Mouse (Mus musculus): ENCODE results near the gene B3galnt2.
A peak's percentile ranks its signal among the peaks of the same experiment; 100 is the strongest.
"Not testable (repeated sequence)": the region's sequence is repeated elsewhere in the genome, so short reads cannot be mapped to it uniquely, and the experiment has no call there.

Gene B3galnt2

GRCm38 (mm10) chr13:14011454-14011995 is 57.3 kb downstream of the B3galnt2 start:
- peak; percentile 59 for DNase-seq

DNA sequence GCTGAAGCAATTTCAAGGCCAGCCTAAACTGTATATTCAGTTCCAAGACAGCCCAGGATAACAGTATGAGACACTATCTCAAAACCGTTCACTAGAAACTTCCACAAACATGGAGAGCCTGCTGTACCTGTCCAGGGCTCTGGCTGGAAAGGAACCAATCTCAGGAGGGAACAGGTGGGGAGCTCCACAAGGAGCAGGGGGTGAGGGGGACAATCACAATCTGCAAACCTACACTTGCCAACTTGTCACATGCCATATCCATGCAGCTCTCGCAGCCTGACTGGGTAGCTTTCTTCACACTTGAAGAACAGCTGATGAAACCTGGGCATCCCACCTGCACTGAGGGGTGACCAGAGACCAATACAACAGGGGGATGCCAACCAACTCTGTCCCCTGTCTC is 59.7 kb downstream of the B3galnt2 start:
- DNase-seq: peak; percentile 66

- DNase-seq: no peak
Measured at GRCm38 (mm10) chr13:14014540-14014939, 60.3 kb downstream of the B3galnt2 start.

- peak; percentile 56 for DNase-seq
Measured at GRCm38 (mm10) chr13:14015609-14016008, 61.3 kb downstream of the B3galnt2 start.

DNA sequence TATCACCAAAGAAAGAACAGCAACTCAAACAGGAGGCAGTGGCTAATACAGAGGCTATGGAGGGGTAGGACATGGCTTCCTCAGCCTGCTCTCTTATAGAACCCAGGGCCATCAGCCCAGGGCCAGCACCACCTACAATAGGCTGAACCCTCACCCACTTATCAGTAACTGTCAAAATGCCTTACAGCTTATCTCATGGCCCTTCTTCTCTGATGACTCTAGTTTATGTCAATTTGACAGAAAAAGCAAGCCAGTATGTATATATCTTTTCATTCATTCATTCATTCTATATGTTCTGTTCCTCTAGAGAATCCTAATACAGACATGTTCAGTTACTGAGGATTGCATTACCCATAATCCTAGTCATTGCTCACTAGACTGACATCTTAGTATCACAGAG is 64.0 kb downstream of the B3galnt2 start:
- no peak for DNase-seq

GRCm38 (mm10) chr13:14018852-14019251 is 64.6 kb downstream of the B3galnt2 start:
- no peak for DNase-seq

GRCm38 (mm10) chr13:14021417-14021816 is 67.1 kb downstream of the B3galnt2 start:
- not testable (repeated sequence) for DNase-seq

DNA sequence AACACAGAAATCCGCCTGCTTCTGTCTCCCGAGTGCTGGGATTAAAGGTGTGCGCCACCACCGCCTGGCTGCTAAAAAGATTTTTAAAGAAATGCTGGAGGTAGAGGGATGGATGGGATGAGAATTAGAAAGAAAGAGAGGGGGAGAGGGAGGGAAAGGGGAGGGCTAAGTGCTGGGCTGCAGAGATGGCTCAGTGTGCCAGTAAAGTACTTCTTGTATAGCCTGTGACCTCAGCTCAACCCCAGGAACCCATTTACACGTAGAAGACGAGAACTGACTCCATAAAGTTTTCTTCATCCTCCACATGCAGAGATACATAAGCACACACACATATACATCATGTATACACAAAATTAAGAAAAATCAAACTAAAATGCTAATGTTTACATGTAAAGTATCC is 71.3 kb downstream of the B3galnt2 start:
- DNase-seq: peak; percentile 41

DNA sequence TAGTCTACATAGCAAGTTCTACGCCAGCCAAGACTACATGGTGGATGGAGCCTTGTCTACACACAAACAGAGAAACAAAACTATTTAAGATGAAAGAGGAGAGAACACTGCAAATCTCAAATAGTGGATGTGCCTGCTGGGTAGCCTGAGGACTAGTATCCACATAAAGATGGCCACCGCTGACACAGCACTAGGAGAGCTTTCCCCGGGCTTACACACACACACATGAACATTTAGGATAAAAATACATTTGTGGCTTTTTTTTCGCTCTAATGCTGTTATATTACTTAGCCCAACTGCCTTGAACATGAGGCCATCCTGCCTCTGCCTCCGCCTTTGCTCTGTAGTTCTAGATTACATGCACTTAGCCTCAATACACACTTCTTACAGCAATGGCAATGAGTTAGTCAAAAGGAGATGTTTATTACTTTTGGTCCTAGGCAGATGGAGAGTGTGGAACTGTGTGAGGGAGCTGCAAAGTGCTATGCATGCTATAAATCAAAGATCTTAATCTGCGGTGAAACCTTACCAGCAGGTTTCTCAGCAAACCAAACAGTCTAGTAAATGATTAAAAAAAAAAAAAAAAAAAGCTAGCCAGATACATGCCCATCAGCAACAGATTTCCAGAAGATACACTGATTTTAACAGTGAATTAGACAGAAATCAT is 72.0 kb downstream of the B3galnt2 start:
- peak; percentile 64 for DNase-seq

- DNase-seq: no peak
Measured at GRCm38 (mm10) chr13:14033309-14034072, 79.2 kb downstream of the B3galnt2 start.

GRCm38 (mm10) chr13:14034073-14034348 is 79.7 kb downstream of the B3galnt2 start:
- no peak for DNase-seq

DNA sequence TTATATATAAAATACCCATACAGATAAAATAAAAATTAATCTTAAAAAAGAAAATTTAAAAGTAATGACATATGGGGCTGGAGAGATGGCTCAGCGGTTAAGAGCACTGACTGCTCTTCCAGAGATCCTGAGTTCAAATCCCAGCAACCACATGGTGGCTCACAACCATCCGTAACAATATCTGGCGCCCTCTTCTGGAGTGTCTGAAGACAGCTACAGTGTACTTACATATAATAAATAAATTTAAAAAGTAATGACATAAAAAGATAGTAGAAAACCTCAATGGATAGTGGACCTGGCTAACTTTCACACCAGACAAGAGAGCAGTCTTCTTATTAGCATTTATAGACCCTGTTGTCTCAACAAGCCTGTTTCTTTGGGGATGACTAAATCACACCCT is 81.1 kb downstream of the B3galnt2 start:
- not testable (repeated sequence) for DNase-seq

- peak; percentile 91 for DNase-seq
Measured at GRCm38 (mm10) chr13:14035875-14036630, 81.8 kb downstream of the B3galnt2 start.

DNA sequence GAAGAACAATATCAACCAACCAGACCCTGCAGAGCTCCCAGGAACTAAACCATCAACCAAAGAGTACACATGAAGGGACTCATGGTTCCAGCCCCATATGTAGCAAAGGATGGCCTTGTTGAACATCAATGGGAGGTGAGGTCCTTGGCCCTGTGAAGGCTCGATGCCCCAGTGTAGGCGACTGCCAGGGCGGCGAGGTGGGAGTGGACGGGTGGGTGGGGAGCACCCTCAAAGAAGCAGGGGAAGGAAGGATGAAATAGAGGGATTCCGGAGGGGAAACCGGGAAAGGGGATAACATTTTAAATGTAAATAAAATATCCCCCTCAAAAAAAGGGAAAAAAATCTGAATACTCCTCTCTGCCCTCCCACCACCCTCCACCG is 84.6 kb downstream of the B3galnt2 start:
- no peak for DNase-seq

- DNase-seq: peak; percentile 99
Measured at GRCm38 (mm10) chr13:14039292-14039965, 85.2 kb downstream of the B3galnt2 start, which contains the start of gene Tbce. Gene Tbce (minus strand): TSS chr13:14039638.

GRCm38 (mm10) chr13:14040186-14040585 is 85.9 kb downstream of the B3galnt2 start:
- DNase-seq: peak; percentile 87

DNA sequence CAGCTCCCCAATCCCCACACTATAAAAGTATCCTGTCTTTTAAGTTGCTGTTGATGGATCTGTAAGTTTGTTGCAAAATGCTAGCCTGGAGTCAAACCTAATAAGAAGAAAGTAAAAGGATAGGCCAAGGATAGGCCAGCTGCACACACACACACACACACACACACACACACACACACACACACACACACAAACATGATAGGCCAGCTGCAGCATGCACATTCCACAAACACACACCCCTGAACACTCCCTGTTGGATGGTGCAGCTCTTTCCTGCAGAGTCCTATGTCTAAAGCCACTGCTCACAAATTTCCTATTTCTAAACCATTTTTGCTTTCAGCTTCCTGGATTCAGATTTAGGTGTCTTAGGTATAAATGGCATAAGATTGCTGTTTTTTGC is 89.6 kb downstream of the B3galnt2 start:
- no peak for DNase-seq

- DNase-seq: no peak
Measured at GRCm38 (mm10) chr13:14044521-14044920, 90.3 kb downstream of the B3galnt2 start.
